8 mouse cellular contexts compared by ENCODE assay signal in the genomic region with DNA sequence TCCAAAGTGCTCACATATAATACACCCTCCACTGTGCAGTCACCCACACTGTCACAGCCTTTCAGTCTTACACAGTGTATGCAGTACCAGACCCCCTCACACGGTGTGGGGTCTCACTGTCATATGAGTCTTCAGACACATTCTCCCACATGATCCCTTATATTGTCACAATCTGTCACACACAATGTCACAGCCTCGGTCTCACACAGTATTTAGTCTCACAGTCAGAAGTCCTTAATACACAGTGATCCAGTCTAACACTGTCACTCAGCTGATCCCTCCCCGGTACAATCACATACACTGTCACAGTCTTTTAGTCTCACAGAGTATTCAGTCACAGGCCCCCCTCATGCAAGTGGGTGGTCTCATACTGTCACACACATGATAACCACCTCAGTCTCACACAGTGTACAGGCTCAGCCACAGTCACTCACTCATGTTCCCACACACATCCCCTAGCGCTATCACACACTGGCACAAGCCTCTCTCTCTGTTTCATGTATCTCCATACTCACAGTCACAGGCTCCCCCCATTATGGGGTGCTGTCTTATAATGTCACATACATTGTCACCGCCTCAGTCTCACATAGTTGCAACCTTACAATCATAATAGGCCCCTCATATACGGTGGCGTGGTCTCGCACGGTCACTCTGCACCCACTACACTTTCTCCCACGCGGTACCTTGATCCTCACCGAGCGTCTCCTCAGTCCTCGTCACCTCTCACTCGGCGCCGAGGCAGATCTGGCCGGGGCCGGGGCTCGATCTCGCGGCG. TPM values are rescaled to one million over a fixed set of nuclear protein-coding genes. Genes with fewer than 3 reads are reported as not detected.
DNase-seq lines count a peak whose midpoint lies in the region; ATAC-seq and TF ChIP-seq lines count a peak whose summit lies in the region.

No protein-coding gene starts in this region.

- H3K27me3 ChIP-seq in G1E (ENCODE audit: insufficient read depth, low read length) = no peaks in the 10 kb centered on the region
- no peaks in the 10 kb centered on the region for H3K27me3 ChIP-seq in forebrain, embryonic 11.5 days (ENCODE audit: control insufficient read depth, insufficient read depth, low read length)
- H3K27me3 ChIP-seq in intestine, embryonic 15.5 days (replicated peaks) = no peaks in the 10 kb centered on the region
- no peaks in the 10 kb centered on the region for H3K27me3 ChIP-seq in megakaryocyte, embryonic 14.5 days (replicated peaks)
- no peaks in the 10 kb centered on the region for H3K27me3 ChIP-seq in splenic B cell, adult 2 months (ENCODE audit: control insufficient read depth, insufficient read depth, low read length, poor library complexity, severe bottlenecking)

- H3K9ac ChIP-seq in forebrain, embryonic 11.5 days (ENCODE audit: low read length) = peak overlapping the region; percentile 57
- H3K9ac ChIP-seq in intestine, embryonic 15.5 days = peak overlapping the region; percentile 52

- TF ChIP-seq CTCF in G1E (IDR thresholded peaks at IDR 0.05; ENCODE audit: low read depth, low read length) = no peak

- no peaks in the 10 kb centered on the region for H3K9me3 ChIP-seq in G1E (replicated peaks)
- H3K9me3 ChIP-seq in forebrain, embryonic 11.5 days (ENCODE audit: control insufficient read depth, low read length) = no peaks in the 10 kb centered on the region
- no peaks in the 10 kb centered on the region for H3K9me3 ChIP-seq in intestine, embryonic 15.5 days
- no peaks in the 10 kb centered on the region for H3K9me3 ChIP-seq in megakaryocyte, embryonic 14.5 days

- H3K4me2 ChIP-seq in forebrain, embryonic 11.5 days (ENCODE audit: low read depth, low read length, severe bottlenecking) = peak overlapping the region; percentile 65
- peak overlapping the region; percentile 72 for H3K4me2 ChIP-seq in intestine, embryonic 15.5 days (replicated peaks)

- WGBS in forebrain, embryonic 11.5 days = 19% methylated on average over 23 of the region's 23 CpGs
- WGBS in intestine, embryonic 15.5 days = 16% methylated on average over 23 of the region's 23 CpGs

- no peak for ATAC-seq in G1E (ENCODE audit: extremely low read depth, insufficient number of reproducible peaks, low FRiP score, poor library complexity, severe bottlenecking)
- ATAC-seq in forebrain, embryonic 11.5 days (replicated peaks; ENCODE audit: low FRiP score) = peak; percentile 78
- peak; percentile 79 for ATAC-seq in intestine, embryonic 15.5 days

- H3K4me3 ChIP-seq in G1E (ENCODE audit: low read depth, low read length) = peak overlapping the region; percentile 52; the same call in 1 of the 2 replicates
- peak overlapping the region; percentile 37 for H3K4me3 ChIP-seq in forebrain, embryonic 11.5 days (ENCODE audit: low read depth, low read length)
- peak overlapping the region; percentile 56 for H3K4me3 ChIP-seq in intestine, embryonic 15.5 days (replicated peaks)
- peak overlapping the region; percentile 94 for H3K4me3 ChIP-seq in megakaryocyte, embryonic 14.5 days (replicated peaks)

- DNase-seq in heart, adult 8-10 months (ENCODE audit: low spot score) = peak; percentile 2
- no peak for DNase-seq in heart, postnatal 4 days
- no peak for DNase-seq in G1E (ENCODE audit: low spot score)
- no peak for DNase-seq in forebrain, embryonic 11.5 days (ENCODE audit: low spot score)
- DNase-seq in splenic B cell, adult 2 months (ENCODE audit: low read depth, low spot score) = peak; percentile 5
- no peak for DNase-seq in thymus, postnatal 14 days

- no peaks in the 10 kb centered on the region for H3K36me3 ChIP-seq in G1E (replicated peaks)
- H3K36me3 ChIP-seq in forebrain, embryonic 11.5 days (ENCODE audit: control insufficient read depth, insufficient read depth, low read length) = no peaks in the 10 kb centered on the region
- no peaks in the 10 kb centered on the region for H3K36me3 ChIP-seq in intestine, embryonic 15.5 days
- peaks cover 14% of the 10 kb centered on the region for H3K36me3 ChIP-seq in megakaryocyte, embryonic 14.5 days (replicated peaks; ENCODE audit: low read length)
- H3K36me3 ChIP-seq in splenic B cell, adult 2 months (ENCODE audit: control insufficient read depth, insufficient read depth, low read length, poor library complexity, severe bottlenecking) = no peaks in the 10 kb centered on the region

- H3K4me1 ChIP-seq in G1E (ENCODE audit: insufficient read depth, low read depth, low read length) = peaks cover 4% of the 10 kb centered on the region; the same call in 1 of the 2 replicates
- peaks cover 2% of the 10 kb centered on the region; the same call in 1 of the 2 replicates for H3K4me1 ChIP-seq in forebrain, embryonic 11.5 days (replicated peaks; ENCODE audit: control insufficient read depth, insufficient read depth, low read length)
- peaks cover 3% of the 10 kb centered on the region; the same call in 1 of the 2 replicates for H3K4me1 ChIP-seq in intestine, embryonic 15.5 days (replicated peaks)
- peaks cover 17% of the 10 kb centered on the region for H3K4me1 ChIP-seq in megakaryocyte, embryonic 14.5 days

- peak overlapping the region; percentile 65 for H3K27ac ChIP-seq in forebrain, embryonic 11.5 days (ENCODE audit: low read depth, low read length)
- peak overlapping the region; percentile 68; the same call in 1 of the 2 replicates for H3K27ac ChIP-seq in intestine, embryonic 15.5 days

RNA-seq across cellular contexts. Expression of a gene that starts 0.4 kb away (rescaled TPM):
- 1 to 10 TPM; 1.7 to 3.2 (median 1.9) TPM for total RNA-seq in heart, adult 8-10 months (2022)
- total RNA-seq in heart, postnatal 4 days (2021) = 1 to 10 TPM; 1.8 to 2.5 TPM
- total RNA-seq in G1E (2014; fragmentation: Nextera tagmentation) (1.2 and 3.1 TPM in 2 replicates), G1E (2017) (0.49 and 0.64 TPM in 2 replicates)
- 0.29 and 0.38 TPM in 2 replicates for polyA plus RNA-seq in G1E (2012)
- 5.9 and 6.6 TPM in 2 replicates for polyA plus RNA-seq in forebrain, embryonic 11.5 days (2014; fragmentation: Nextera tagmentation; extraction: Ambion mirVana)
- polyA plus RNA-seq in intestine, embryonic 15.5 days (2015; fragmentation: Nextera tagmentation; extraction: Ambion mirVana) = 4.5 and 4.9 TPM in 2 replicates
- 1.2 TPM in 1 of 2 replicates, not detected in the other for polyA plus RNA-seq in megakaryocyte, embryonic 14.5 days (2012; ENCODE audit: insufficient read depth, low replicate concordance)

RNA-seq across cellular contexts. Expression of a gene that starts 12.9 kb away (rescaled TPM):
- total RNA-seq in heart, adult 8-10 months (2022) = under 1 TPM; 0.17 to 0.44 (median 0.32) TPM
- total RNA-seq in heart, postnatal 4 days (2021) = under 1 TPM; 0.24 to 0.38 TPM
- total RNA-seq in G1E (2014; fragmentation: Nextera tagmentation) (not detected in 2 replicates), G1E (2017) (0.05 and 0.12 TPM in 2 replicates)
- polyA plus RNA-seq in G1E (2012) = not detected in 2 replicates
- polyA plus RNA-seq in forebrain, embryonic 11.5 days (2014; fragmentation: Nextera tagmentation; extraction: Ambion mirVana) = 3.9 and 4.1 TPM in 2 replicates
- polyA plus RNA-seq in intestine, embryonic 15.5 days (2015; fragmentation: Nextera tagmentation; extraction: Ambion mirVana) = 0.85 and 1.3 TPM in 2 replicates
- not detected in 2 replicates for polyA plus RNA-seq in megakaryocyte, embryonic 14.5 days (2012; ENCODE audit: insufficient read depth, low replicate concordance)

RNA-seq across cellular contexts. Expression of a gene that starts 32.4 kb away (rescaled TPM):
- total RNA-seq in heart, adult 8-10 months (2022) = 1 to 10 TPM; 2.2 to 3.8 (median 2.9) TPM
- total RNA-seq in heart, postnatal 4 days (2021) = 1 to 10 TPM; 1.5 to 2.4 TPM
- total RNA-seq in G1E (2014; fragmentation: Nextera tagmentation) = 0.83 and 8.5 TPM in 2 replicates
- total RNA-seq in G1E (2017) = 2.3 and 2.5 TPM in 2 replicates
- 0.03 and 0.12 TPM in 2 replicates for polyA plus RNA-seq in G1E (2012)
- polyA plus RNA-seq in forebrain, embryonic 11.5 days (2014; fragmentation: Nextera tagmentation; extraction: Ambion mirVana) = 1.9 and 3.1 TPM in 2 replicates
- polyA plus RNA-seq in intestine, embryonic 15.5 days (2015; fragmentation: Nextera tagmentation; extraction: Ambion mirVana) = 2.0 and 2.3 TPM in 2 replicates
- not detected in 2 replicates for polyA plus RNA-seq in megakaryocyte, embryonic 14.5 days (2012; ENCODE audit: insufficient read depth, low replicate concordance)

RNA-seq across cellular contexts. Expression of a gene that starts 44.3 kb away (rescaled TPM):
- 1 to 10 TPM; 2.9 to 4.9 (median 4.2) TPM for total RNA-seq in heart, adult 8-10 months (2022)
- 1 to 10 TPM; 1.5 to 1.9 TPM for total RNA-seq in heart, postnatal 4 days (2021)
- total RNA-seq in G1E (2014; fragmentation: Nextera tagmentation) (10.1 and 12.8 TPM in 2 replicates), G1E (2017) (16.3 and 17.0 TPM in 2 replicates)
- 0.19 and 0.47 TPM in 2 replicates for polyA plus RNA-seq in G1E (2012)
- 10.7 and 10.9 TPM in 2 replicates for polyA plus RNA-seq in forebrain, embryonic 11.5 days (2014; fragmentation: Nextera tagmentation; extraction: Ambion mirVana)
- polyA plus RNA-seq in intestine, embryonic 15.5 days (2015; fragmentation: Nextera tagmentation; extraction: Ambion mirVana) = 5.4 and 6.5 TPM in 2 replicates
- polyA plus RNA-seq in megakaryocyte, embryonic 14.5 days (2012; ENCODE audit: insufficient read depth, low replicate concordance) = 0.63 TPM in 1 of 2 replicates, not detected in the other

RNA-seq across cellular contexts. Expression of a gene that starts 52.5 kb away (rescaled TPM):
- 1 to 10 TPM; 2.2 to 5.0 (median 3.2) TPM for total RNA-seq in heart, adult 8-10 months (2022)
- 1 to 10 TPM; 6.3 to 8.3 TPM for total RNA-seq in heart, postnatal 4 days (2021)
- 2.1 and 5.8 TPM in 2 replicates for total RNA-seq in G1E (2014; fragmentation: Nextera tagmentation)
- 1.8 and 2.6 TPM in 2 replicates for total RNA-seq in G1E (2017)
- polyA plus RNA-seq in G1E (2012) = 0.46 and 0.63 TPM in 2 replicates
- 12.3 and 12.8 TPM in 2 replicates for polyA plus RNA-seq in forebrain, embryonic 11.5 days (2014; fragmentation: Nextera tagmentation; extraction: Ambion mirVana)
- 7.8 and 8.2 TPM in 2 replicates for polyA plus RNA-seq in intestine, embryonic 15.5 days (2015; fragmentation: Nextera tagmentation; extraction: Ambion mirVana)
- polyA plus RNA-seq in megakaryocyte, embryonic 14.5 days (2012; ENCODE audit: insufficient read depth, low replicate concordance) = 0.20 TPM in 1 of 2 replicates, not detected in the other

Comparison
In these comparisons a context has a peak if more than half of its experiments do, and no peak if none do; other contexts are left out.
1. DNase-seq: peak in heart, adult 8-10 months (single experiment) and splenic B cell, adult 2 months (single experiment); none in heart, postnatal 4 days (single experiment), G1E (single experiment), forebrain, embryonic 11.5 days (single experiment) and thymus, postnatal 14 days (single experiment).
2. H3K4me3 ChIP-seq: peak in every context shown above with its lines; median percentile 94 in megakaryocyte, embryonic 14.5 days; 56 in intestine, embryonic 15.5 days; 52 in G1E; 37 in forebrain, embryonic 11.5 days.